Mouse (Mus musculus): Measurements from ENCODE around the gene Slc10a7.
"Not testable (repeated sequence)": the region's sequence is repeated elsewhere in the genome, so short reads cannot be mapped to it uniquely, and the experiment has no call there.

The Slc10a7 gene

DNA sequence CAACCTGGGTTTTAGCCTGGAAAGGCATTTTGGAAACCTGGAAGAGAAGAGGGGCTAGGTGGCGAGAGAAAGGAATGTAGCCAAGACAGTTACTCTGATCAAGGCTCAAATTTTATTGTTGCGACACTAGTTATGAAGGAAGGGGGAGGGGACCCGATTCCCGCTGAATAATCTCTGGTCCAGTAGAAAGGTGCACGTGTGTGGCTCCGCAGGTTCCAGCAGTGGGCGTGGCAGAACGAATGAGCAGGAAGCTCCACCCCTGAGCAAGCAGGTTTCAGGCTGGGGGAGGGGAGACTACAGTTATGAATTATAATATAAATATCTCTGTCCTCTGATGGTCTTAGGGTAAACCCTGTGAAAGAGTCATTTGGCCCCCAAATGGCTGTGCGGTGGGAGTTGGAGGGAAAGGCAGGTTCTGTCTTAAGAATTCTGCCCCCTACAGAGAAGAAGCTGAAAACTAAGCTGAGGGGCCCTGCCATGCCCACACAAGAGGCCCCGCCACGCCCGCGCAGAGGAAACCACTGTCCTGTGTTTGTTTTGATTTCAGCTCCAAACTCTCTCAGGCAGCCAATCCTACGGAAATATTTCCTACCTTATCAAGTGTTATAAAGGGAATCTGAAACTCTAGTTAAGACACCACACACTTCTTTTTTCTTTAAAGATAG lies 36.1 kb downstream of the Slc10a7 start:
- not testable (repeated sequence) for DNase-seq (ENCODE audit: low read depth, low spot score)

- no peak for DNase-seq (ENCODE audit: low read depth, low spot score)
Observed at GRCm38 (mm10) chr8:78549971-78550751, 41.0 kb downstream of the Slc10a7 start.

GRCm38 (mm10) chr8:78550752-78551134 lies 41.6 kb downstream of the Slc10a7 start:
- DNase-seq (ENCODE audit: low read depth, low spot score): no peak

- DNase-seq (ENCODE audit: low read depth, low spot score): no peak
Observed at GRCm38 (mm10) chr8:78555817-78556216, 46.7 kb downstream of the Slc10a7 start.

DNA sequence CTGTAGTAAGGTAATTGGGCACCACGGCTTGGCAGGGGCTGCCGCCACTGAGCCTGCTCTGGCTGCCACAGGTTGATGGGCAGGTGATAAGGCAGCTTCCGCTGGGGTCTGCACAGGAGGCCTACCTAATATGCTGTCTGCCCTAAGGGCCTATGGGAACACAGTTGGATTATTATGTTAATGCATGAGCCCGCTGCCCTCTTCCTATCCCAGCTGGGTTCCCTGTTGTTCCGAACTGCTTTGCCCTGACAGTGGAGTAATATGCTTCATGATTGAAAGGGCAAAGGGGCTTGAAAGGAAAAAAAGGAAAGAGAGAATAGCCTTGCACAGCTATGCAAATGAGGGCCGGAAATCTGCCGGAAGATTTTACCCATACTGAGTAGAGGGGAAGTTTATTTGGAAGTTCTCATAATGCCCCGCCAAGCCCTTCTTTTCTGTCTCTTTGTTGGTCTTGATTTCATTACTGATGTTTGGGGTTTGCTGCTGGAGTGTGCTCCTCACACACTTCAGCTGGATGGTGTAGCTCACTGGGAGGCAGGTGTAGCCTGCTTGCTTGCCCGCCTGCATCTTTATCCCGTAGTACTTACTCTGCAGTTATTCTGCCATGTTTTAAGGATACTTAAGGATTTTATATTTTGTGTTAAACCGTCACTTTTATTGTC lies 47.8 kb downstream of the Slc10a7 start:
- DNase-seq (ENCODE audit: low read depth, low spot score): no peak

DNA sequence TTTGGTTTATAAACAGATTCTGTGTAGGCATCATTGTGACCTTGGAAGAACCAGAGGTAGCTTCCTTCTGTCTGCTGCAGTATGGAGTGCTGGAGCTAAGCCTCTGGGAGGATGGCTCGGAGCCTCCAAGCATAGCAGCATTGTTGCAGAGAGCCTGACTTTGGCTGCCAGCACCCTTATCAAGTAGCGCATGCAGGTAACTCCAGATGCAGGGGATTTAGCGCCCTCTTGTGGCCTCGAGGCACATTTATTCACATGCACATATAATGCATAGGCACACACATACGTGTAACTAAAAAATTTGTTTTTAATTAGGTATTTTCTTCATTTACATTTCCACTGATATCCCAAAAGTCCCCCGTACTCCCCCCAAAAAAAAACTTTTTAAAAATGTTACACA lies 52.5 kb downstream of the Slc10a7 start:
- DNase-seq (ENCODE audit: low read depth, low spot score): peak; percentile 1

- no peak for DNase-seq (ENCODE audit: low read depth, low spot score)
Observed at GRCm38 (mm10) chr8:78563466-78564058, 54.4 kb downstream of the Slc10a7 start.

- DNase-seq (ENCODE audit: low read depth, low spot score): no peak
Observed at GRCm38 (mm10) chr8:78564200-78564599, 55.1 kb downstream of the Slc10a7 start.

GRCm38 (mm10) chr8:78568196-78568595 lies 59.0 kb downstream of the Slc10a7 start:
- DNase-seq (ENCODE audit: low read depth, low spot score): no peak

DNA sequence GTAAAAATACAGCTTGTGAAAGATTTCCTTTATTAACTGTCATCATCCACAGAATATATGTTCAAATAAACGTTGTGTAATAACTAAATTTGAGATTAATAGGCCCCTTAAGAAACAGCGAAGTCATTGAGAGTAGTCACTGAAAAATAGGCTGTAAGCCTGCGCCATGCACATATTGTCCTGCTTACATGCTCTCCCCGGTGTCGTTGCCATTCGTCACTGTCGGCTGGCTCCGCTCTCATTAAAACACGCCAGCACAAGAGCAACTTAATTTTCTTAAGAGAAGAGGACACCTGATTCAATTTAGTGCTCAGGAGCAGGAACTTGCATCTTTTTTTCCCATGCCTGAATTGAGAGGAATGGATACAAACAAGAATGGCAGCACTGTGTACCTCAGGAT lies 62.4 kb downstream of the Slc10a7 start:
- no peak for DNase-seq (ENCODE audit: low read depth, low spot score)

- no peak for DNase-seq (ENCODE audit: low read depth, low spot score)
Observed at GRCm38 (mm10) chr8:78574207-78574606, 65.1 kb downstream of the Slc10a7 start.

DNA sequence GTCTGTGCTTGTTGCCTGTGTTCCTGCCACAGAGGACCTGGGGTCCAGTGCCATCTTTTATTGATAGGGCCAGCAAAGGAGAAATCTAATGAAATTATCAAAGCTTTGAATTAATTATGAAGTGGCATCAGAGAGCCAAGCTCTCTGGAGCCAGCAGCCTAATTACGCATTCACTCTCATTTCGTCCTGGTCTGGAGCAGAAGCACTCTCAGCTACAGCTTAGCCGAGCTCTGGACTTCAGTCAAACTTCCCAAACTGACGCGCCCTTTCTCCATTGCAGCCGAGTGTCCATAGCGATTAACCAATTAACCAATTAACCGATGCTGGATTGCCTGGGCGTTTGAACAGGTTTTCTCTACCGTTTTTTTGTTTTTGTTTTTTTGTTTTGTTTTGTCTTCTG lies 68.4 kb downstream of the Slc10a7 start:
- no peak for DNase-seq (ENCODE audit: low read depth, low spot score)

- DNase-seq (ENCODE audit: low read depth, low spot score): no peak
Observed at GRCm38 (mm10) chr8:78578036-78578435, 68.9 kb downstream of the Slc10a7 start.

DNA sequence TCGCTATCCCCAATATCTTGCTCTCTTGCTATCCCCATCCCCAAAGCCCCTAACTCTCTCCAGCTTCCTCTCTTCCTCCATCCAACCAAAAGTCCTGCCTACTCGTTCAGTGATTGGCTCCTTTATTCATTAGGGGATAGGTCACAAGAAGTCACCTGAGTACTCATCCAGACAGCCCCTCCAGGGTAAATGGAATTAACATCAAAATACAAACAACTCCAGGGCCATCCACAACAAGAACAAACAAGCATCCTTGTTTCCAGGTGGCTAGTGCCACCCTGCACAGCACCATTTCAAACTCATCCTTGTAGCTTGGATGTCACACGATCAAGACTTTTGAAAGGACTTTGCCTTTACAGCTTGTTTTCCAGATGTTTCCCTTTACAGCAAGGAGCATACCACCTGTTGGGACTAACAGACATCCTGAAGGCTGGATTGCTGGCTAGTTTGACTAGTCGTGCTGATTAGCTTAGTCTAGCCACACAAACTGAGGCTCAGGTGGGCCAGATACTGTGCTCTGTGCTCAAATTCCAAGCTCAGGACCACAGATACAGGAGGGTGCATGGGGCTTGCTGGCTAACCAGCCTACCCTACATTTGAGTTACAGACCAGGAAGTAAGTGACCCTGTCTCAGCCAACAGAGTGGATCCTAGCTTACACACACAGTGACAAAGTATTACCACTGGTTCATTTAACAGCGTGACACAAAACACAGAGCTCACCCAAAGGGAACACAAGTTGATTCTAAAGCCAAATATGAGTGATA lies 75.0 kb downstream of the Slc10a7 start:
- DNase-seq (ENCODE audit: low read depth, low spot score): no peak

DNA sequence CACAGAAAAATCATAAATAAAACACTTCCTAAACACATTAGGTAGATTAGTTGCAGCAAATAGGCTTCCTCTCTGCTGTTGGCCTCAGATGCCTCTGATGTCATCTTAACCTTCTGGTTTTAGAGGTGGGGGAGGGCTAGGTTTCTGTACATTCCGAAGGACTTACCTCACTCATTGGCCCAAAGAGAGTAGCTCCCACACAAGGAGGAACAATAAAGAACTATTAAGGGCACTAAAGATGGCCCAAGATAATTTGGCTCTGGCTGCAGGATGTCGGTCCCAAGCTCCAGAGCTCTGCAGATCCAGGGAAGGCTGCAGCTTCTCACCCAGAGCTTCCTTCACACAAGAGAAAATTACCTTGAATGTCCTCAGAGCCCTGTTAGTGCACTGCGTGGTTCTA lies 75.7 kb downstream of the Slc10a7 start:
- no peak for DNase-seq (ENCODE audit: low read depth, low spot score)

DNA sequence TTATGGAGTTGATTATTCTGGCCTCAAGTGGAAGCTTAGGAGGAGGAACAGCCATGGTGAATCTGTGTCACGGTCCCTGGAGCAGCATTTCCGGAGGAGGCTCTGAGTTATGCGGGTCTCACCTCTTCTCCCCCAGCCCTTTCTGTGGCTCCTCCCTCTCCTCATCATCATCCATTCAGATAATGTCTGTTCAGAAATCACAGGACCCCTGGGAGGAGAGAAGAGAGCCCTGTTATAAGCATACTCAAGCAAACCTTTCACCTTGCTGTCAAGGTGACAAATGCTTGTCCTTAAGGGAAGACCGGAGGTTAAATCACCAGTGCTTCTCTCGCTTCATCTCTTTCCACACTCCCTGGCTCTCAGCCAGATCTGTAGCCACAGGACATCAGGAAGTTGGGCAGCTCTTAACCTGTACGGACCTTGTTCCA lies 86.3 kb downstream of the Slc10a7 start:
- DNase-seq (ENCODE audit: low read depth, low spot score): no peak

- DNase-seq (ENCODE audit: low read depth, low spot score): no peak
Observed at GRCm38 (mm10) chr8:78598237-78598636, 89.1 kb downstream of the Slc10a7 start.

DNA sequence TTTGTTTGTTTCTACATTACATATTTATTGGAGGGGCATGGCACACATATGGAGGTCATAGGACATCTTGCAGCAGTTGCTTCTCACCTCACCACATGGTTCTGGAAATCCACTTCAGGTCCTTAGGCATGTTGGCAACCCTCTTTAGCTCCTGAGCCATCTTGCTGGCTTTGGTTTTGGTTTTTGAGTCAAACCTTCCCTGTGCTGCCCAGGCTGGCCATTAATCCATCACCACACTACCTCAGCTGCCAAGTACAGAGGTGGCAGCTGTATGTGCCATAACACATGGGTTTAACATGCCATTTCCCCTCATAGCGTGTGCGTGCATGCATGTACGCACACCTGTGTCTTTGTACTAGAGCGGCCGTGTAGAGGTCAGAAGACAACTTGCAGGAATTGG lies 93.9 kb downstream of the Slc10a7 start:
- no peak for DNase-seq (ENCODE audit: low read depth, low spot score)

GRCm38 (mm10) chr8:78604426-78604825 lies 95.3 kb downstream of the Slc10a7 start:
- DNase-seq (ENCODE audit: low read depth, low spot score): no peak

DNA sequence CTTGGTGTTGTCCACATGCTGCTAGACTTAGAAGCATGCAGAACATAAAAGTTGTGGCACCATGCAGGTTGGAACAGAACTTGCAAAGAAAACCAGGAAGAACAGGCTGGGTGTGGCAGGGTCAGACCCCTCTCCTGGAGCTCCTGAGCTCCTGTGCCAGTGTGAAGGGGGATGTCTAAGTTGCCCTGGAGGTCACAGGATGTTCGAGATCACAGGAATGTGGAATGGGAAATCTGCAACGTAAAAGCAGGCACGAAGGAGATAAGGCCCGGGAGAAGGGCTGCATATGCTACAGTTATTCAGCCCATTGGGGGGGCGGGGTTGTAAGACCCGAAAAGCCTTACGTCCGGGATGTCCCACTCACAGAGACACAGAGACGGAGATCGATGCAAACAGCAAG lies 100.2 kb downstream of the Slc10a7 start:
- no peak for DNase-seq (ENCODE audit: low read depth, low spot score)

DNA sequence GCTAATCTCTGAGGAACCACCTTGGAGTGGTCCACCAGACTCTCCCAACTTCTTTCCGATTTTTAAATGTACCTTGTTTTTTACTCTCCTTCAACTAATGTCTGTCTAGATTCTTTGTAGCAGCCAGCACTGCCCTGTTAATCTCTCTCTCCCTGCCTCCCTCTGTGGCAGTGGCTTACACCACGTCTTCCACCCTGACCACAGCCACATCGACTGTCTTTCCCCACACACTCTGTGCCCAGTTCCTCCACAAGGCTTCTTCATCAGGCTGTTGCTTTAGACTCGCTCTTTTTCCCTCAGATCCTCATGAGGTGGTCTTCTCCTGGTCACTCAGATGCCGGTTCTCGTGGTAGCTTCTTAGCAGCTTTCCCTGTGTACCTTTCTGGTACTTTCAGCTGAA lies 101.9 kb downstream of the Slc10a7 start:
- DNase-seq (ENCODE audit: low read depth, low spot score): no peak

DNA sequence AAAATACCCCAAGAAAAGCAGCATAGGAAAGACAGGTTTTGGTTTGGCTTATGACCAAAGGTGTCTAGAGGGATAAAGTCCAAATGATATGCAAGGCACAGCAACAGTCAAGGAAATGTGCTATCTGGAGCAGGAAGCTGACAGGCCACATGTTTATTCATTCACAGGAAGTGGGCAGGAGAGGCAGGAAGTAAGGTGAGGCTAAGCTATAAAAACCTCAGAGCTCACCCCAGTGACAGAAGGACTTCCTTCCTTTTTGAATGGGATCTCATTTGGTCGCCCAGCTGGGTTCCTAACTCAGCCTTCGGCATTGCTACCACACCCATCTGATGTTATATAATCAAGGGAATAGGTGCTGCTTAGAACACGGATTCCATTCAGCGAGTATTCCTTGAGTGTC lies 113.2 kb downstream of the Slc10a7 start:
- DNase-seq (ENCODE audit: low read depth, low spot score): no peak
